Mouse (Mus musculus): ENCODE measurements around the gene Dyrk3. TPM values are rescaled to one million over a fixed set of nuclear protein-coding genes. Genes with fewer than 3 reads are reported as not detected.
"Not testable (repeated sequence)": the region's sequence is repeated elsewhere in the genome, so short reads cannot be mapped to it uniquely, and the experiment has no call there.

Gene Dyrk3
- polyA plus RNA-seq, 1 experiment from 2014 or later = 21.5 TPM

GRCm38 (mm10) chr1:131175819-131176218 is 37.7 kb upstream of the Dyrk3 start:
- no peak overlapping the region for H3K4me3 ChIP-seq
- no peaks in the 10 kb centered on the region for H3K27me3 ChIP-seq
- WGBS = 94% methylated on average over 8 of the region's 8 CpGs
- no peak overlapping the region for H3K27ac ChIP-seq (replicated peaks)
- no peak overlapping the region for H3K4me2 ChIP-seq (replicated peaks)
- no peak overlapping the region for H3K9ac ChIP-seq (replicated peaks)
- peaks cover 88% of the 10 kb centered on the region for H3K36me3 ChIP-seq
- no peaks in the 10 kb centered on the region for H3K4me1 ChIP-seq
- H3K9me3 ChIP-seq = no peaks in the 10 kb centered on the region
- no peak for ATAC-seq (ENCODE audit: low FRiP score, low read depth)

- H3K36me3 ChIP-seq = peaks cover 90% of the 10 kb centered on the region
- no peak overlapping the region for H3K9ac ChIP-seq (replicated peaks)
- 96% methylated on average over 1 of the region's 1 CpGs for WGBS
- H3K4me2 ChIP-seq (replicated peaks) = no peak overlapping the region
- no peaks in the 10 kb centered on the region for H3K9me3 ChIP-seq
- no peaks in the 10 kb centered on the region for H3K4me1 ChIP-seq
- no peak for ATAC-seq (ENCODE audit: low FRiP score, low read depth)
- no peak overlapping the region for H3K4me3 ChIP-seq
- H3K27ac ChIP-seq (replicated peaks) = no peak overlapping the region
- H3K27me3 ChIP-seq = no peaks in the 10 kb centered on the region
These were observed 37.0 kb upstream of the Dyrk3 start for GRCm38 (mm10) chr1:131175189-131175588.

DNA sequence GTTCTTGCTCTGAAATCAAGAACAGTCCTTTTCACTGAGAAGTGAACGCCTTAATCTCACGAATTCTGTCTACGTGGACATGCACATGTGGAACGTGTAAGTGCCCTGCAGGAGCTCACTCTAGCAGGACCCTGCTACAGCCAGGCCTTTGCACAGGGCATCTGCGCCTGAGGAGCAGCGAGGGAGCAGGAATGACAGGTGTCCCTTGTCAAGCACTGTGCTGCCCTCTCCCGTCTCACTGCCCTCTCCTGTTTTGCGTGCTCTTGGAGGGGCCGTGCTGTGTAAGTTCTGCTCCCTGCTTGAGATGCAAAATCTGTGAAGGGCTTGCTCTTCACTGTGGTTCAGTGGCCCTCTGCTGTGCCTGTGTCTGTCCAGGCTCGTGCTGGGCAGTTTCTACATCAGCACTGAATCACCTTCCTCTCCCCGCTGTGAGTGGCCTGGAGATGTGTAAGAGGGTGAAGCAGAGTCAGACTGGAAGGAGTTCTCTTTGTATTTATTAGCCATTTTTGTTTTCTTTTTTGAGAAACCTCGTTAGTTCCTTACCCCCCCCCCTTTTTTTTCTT is 36.2 kb upstream of the Dyrk3 start:
- H3K4me3 ChIP-seq = no peak overlapping the region
- H3K4me1 ChIP-seq = no peaks in the 10 kb centered on the region
- ATAC-seq (ENCODE audit: low FRiP score, low read depth) = no peak
- 89% methylated on average over 12 of the region's 12 CpGs for WGBS
- no peak overlapping the region for H3K27ac ChIP-seq (replicated peaks)
- H3K9me3 ChIP-seq = no peaks in the 10 kb centered on the region
- H3K9ac ChIP-seq (replicated peaks) = no peak overlapping the region
- H3K36me3 ChIP-seq = peaks cover 90% of the 10 kb centered on the region
- H3K4me2 ChIP-seq (replicated peaks) = no peak overlapping the region
- no peaks in the 10 kb centered on the region for H3K27me3 ChIP-seq

- no peak for ATAC-seq (ENCODE audit: low FRiP score, low read depth)
- H3K9me3 ChIP-seq = no peaks in the 10 kb centered on the region
- no peak overlapping the region for H3K4me2 ChIP-seq (replicated peaks)
- WGBS = 92% methylated on average over 6 of the region's 6 CpGs
- no peak overlapping the region for H3K9ac ChIP-seq (replicated peaks)
- no peak overlapping the region for H3K4me3 ChIP-seq
- peaks cover 91% of the 10 kb centered on the region for H3K36me3 ChIP-seq
- H3K27ac ChIP-seq (replicated peaks) = no peak overlapping the region
- H3K4me1 ChIP-seq = no peaks in the 10 kb centered on the region
- H3K27me3 ChIP-seq = no peaks in the 10 kb centered on the region
These were observed 35.7 kb upstream of the Dyrk3 start for GRCm38 (mm10) chr1:131173809-131174208.

DNA sequence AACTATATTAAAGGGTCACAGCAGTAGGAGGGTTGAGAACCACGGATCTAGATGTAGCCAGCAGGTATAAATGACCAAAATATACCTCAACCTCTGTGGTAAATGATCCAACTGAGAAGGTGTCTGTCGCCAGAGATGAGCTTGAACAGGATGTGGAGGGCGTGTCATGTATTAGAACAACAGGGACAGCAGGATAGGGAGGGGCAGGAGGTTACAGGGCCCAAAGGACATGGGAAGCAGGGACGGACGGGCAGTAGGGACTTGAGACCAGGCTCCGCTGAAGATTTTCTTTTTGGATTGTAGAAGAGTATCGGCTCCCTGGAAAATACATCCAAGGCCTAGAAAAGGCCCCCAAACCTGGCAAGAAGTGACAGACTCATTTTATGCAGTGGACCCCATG is 34.9 kb upstream of the Dyrk3 start:
- no peak overlapping the region for H3K4me3 ChIP-seq
- 91% methylated on average over 7 of the region's 7 CpGs for WGBS
- H3K4me2 ChIP-seq (replicated peaks) = no peak overlapping the region
- H3K36me3 ChIP-seq = peaks cover 96% of the 10 kb centered on the region
- H3K9me3 ChIP-seq = no peaks in the 10 kb centered on the region
- H3K4me1 ChIP-seq = no peaks in the 10 kb centered on the region
- no peak for ATAC-seq (ENCODE audit: low FRiP score, low read depth)
- H3K27ac ChIP-seq (replicated peaks) = no peak overlapping the region
- H3K9ac ChIP-seq (replicated peaks) = no peak overlapping the region
- no peaks in the 10 kb centered on the region for H3K27me3 ChIP-seq

DNA sequence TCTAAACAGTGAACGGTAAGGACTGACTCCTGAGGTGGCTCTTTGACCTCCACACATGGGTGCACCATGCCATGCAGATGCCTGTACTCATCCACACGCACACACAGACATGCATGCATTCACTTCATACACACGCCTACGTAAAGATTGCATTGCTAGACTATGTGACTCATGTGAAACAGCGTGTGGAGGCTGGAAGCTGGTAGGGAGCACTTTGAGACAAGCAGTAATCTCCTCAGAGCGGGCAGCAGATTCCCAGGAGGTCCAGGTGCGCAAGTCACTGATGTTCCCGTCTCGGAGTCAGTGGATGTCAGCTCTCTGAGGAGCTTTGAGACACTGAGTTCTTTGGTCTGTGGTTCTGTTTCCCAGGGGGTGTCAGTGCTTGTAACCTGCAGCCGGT is 29.5 kb upstream of the Dyrk3 start:
- no peaks in the 10 kb centered on the region for H3K4me1 ChIP-seq
- 95% methylated on average over 10 of the region's 10 CpGs for WGBS

DNA sequence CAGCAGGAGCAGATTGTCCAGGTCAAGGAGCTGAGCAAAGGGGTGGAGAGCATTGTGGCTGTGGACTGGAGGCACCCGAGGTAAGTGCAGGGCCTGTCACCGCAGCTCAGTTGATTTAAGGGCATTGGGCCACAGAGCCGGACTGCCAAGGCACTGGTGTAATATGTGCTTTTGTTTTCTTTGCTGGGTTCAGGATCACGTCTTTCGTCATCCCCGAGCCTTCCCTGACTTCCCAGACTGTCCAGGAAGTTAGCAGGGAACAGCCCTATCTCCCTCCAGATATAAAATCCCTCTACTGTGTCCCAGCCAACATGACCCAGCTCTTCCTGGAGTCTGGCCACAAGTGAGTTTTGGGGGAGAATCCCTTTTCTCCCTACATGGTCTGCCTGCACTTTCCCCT is 26.3 kb upstream of the Dyrk3 start:
- Histone ChIP-seq H3K4me2 (replicated peaks) (no peak overlapping the region), H3K27me3 (no peaks in the 10 kb centered on the region), H3K4me1 (no peaks in the 10 kb centered on the region), H3K9me3 (no peaks in the 10 kb centered on the region), H3K9ac (replicated peaks) (no peak overlapping the region), H3K36me3 (peaks cover 92% of the 10 kb centered on the region), H3K27ac (replicated peaks) (no peak overlapping the region), H3K4me3 (no peak overlapping the region)
- WGBS = 88% methylated on average over 6 of the region's 6 CpGs
- no peak for ATAC-seq (ENCODE audit: low FRiP score, low read depth)

More for the DNA sequence above, 29.5 kb upstream of the Dyrk3 start:
- Histone ChIP-seq H3K9ac (replicated peaks) (no peak overlapping the region), H3K9me3 (no peaks in the 10 kb centered on the region), H3K4me2 (replicated peaks) (no peak overlapping the region), H3K36me3 (peaks cover 95% of the 10 kb centered on the region), H3K4me3 (no peak overlapping the region), H3K27me3 (no peaks in the 10 kb centered on the region), H3K27ac (replicated peaks) (no peak overlapping the region)
- ATAC-seq (ENCODE audit: low FRiP score, low read depth) = no peak

- H3K9me3 ChIP-seq = no peaks in the 10 kb centered on the region
- WGBS = 89% methylated on average over 11 of the region's 11 CpGs
- H3K4me1 ChIP-seq = no peaks in the 10 kb centered on the region
- no peak overlapping the region for H3K4me3 ChIP-seq
- ATAC-seq (ENCODE audit: low FRiP score, low read depth) = no peak
- H3K4me2 ChIP-seq (replicated peaks) = no peak overlapping the region
- H3K27me3 ChIP-seq = no peaks in the 10 kb centered on the region
- no peak overlapping the region for H3K27ac ChIP-seq (replicated peaks)
- peaks cover 79% of the 10 kb centered on the region for H3K36me3 ChIP-seq
- H3K9ac ChIP-seq (replicated peaks) = no peak overlapping the region
These were observed 23.0 kb upstream of the Dyrk3 start for GRCm38 (mm10) chr1:131161091-131161490.

- H3K9me3 ChIP-seq; H3K27me3 ChIP-seq; ATAC-seq (ENCODE audit: low FRiP score, low read depth); H3K4me1 ChIP-seq; H3K27ac ChIP-seq (replicated peaks); H3K9ac ChIP-seq (replicated peaks); H3K4me2 ChIP-seq (replicated peaks); H3K4me3 ChIP-seq: not testable (repeated sequence)
- 86% methylated on average over 3 of the region's 3 CpGs for WGBS
- peaks cover 66% of the 10 kb centered on the region for H3K36me3 ChIP-seq
These were observed 21.6 kb upstream of the Dyrk3 start for GRCm38 (mm10) chr1:131159573-131160327.

GRCm38 (mm10) chr1:131155456-131155855 is 17.3 kb upstream of the Dyrk3 start:
- Histone ChIP-seq H3K4me3 (no peak overlapping the region), H3K9ac (replicated peaks) (no peak overlapping the region), H3K9me3 (no peaks in the 10 kb centered on the region), H3K36me3 (peaks cover 27% of the 10 kb centered on the region), H3K27me3 (peaks cover 8% of the 10 kb centered on the region), H3K4me1 (peaks cover 10% of the 10 kb centered on the region), H3K27ac (replicated peaks) (no peak overlapping the region), H3K4me2 (replicated peaks) (no peak overlapping the region)
- no peak for ATAC-seq (ENCODE audit: low FRiP score, low read depth)
- 56% methylated on average over 2 of the region's 2 CpGs for WGBS

DNA sequence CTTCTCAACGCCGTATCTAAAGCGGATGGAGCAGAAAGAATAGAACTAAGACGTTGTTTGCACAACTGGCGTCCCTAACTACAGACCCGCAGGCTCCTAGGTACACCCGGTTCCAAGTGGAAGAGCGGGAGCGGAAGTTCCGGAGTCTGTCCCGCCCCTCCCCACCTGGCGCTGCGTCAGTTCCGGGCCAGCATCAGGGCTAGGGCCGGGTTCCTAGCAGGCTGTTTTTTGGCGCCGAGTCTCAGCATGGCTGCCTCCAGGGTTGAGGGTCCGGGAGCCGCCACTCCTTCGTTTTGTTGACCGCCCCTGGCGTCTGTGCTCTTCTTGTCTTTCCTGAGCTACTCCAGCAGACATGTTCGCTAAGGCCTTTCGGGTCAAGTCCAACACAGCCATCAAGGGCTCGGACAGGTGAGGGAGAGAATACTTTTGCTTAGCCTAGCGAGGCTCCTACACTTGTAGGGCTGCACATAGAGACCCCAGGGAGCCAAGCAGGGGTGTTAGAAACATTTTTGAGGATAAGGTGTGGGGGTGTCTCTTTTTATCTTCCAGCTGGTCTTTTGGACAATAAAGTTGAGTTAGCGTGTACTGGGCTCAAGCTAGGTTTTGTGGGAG is 15.0 kb upstream of the Dyrk3 start, which contains the start of gene Eif2d:
Gene Eif2d (plus strand): TSS at position 164 of the 612 bp plus-strand sequence.
- Histone ChIP-seq H3K36me3 (peaks cover 3% of the 10 kb centered on the region), H3K27ac (replicated peaks) (0 out of 2 replicates have a peak within 1 kb of the TSS, but pooled peaks have one; percentile 15), H3K4me2 (replicated peaks) (peak within 1 kb of the TSS; percentile 87), H3K4me3 (peak within 1 kb of the TSS; percentile 58), H3K27me3 (peaks cover 8% of the 10 kb centered on the region), H3K9ac (replicated peaks) (peak within 1 kb of the TSS; percentile 65), H3K9me3 (no peaks in the 10 kb centered on the region), H3K4me1 (peaks cover 10% of the 10 kb centered on the region)
- under 1% methylated on average over 27 of the region's 27 CpGs for WGBS
- ATAC-seq (ENCODE audit: low FRiP score, low read depth) = peak; percentile 99

DNA sequence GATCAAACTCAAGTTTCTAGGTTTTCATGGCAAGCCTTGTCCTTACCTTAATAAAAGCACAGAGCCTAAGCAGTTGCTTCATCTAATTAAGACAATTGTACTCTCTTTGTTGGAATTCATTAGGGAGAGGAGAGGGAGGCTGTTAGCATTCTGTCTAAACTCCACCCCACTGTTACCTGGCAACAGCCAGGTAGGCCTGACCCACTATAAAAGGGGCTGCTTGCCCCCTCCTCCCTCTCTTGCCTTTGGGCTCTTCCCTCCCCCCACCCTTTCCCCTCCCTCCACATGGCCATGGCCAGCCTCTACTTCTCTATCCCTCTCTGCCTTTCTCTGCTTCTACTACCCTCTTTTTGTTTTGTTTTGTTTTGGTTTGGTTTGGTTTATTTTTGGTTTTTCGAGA is 11.4 kb upstream of the Dyrk3 start:
- Histone ChIP-seq H3K36me3 (no peaks in the 10 kb centered on the region), H3K9ac (replicated peaks) (no peak overlapping the region), H3K27ac (replicated peaks) (no peak overlapping the region), H3K9me3 (no peaks in the 10 kb centered on the region), H3K4me3 (no peak overlapping the region), H3K27me3 (peaks cover 8% of the 10 kb centered on the region), H3K4me1 (peaks cover 10% of the 10 kb centered on the region), H3K4me2 (replicated peaks) (no peak overlapping the region)
- WGBS = 94% methylated on average over 1 of the region's 1 CpGs
- ATAC-seq (ENCODE audit: low FRiP score, low read depth) = no peak
